Mouse (Mus musculus): ENCODE measurements around the gene Pnn. TPM values are rescaled to one million over a fixed set of nuclear protein-coding genes. Genes with fewer than 3 reads are reported as not detected.

Pnn gene
- total RNA-seq, 2 experiments from 2014 or later: 15.0 to 15.8 TPM

GRCm38 (mm10) chr12:59074052-59074451, 7.4 kb downstream of the Pnn start:
- DNase-seq: no peak

GRCm38 (mm10) chr12:59076996-59077395, 10.3 kb downstream of the Pnn start:
- no peak for DNase-seq

- DNase-seq: no peak
Measured at GRCm38 (mm10) chr12:59077883-59078282, 11.2 kb downstream of the Pnn start.

- DNase-seq: no peak
Measured at GRCm38 (mm10) chr12:59080461-59080860, 13.8 kb downstream of the Pnn start.

- no peak for DNase-seq
Measured at GRCm38 (mm10) chr12:59084446-59084845, 17.8 kb downstream of the Pnn start.

- no peak for DNase-seq
Measured at GRCm38 (mm10) chr12:59086171-59086570, 19.5 kb downstream of the Pnn start.

- no peak for DNase-seq
Measured at GRCm38 (mm10) chr12:59093543-59093942, 26.9 kb downstream of the Pnn start.

GRCm38 (mm10) chr12:59095104-59096025, 28.7 kb downstream of the Pnn start, which contains the start of gene Mia2:
Gene Mia2 (plus strand): TSS chr12:59095799.
- no peak for DNase-seq

GRCm38 (mm10) chr12:59104771-59105170, 38.1 kb downstream of the Pnn start:
- no peak for DNase-seq

GRCm38 (mm10) chr12:59105914-59106313, 39.2 kb downstream of the Pnn start:
- DNase-seq: no peak

- DNase-seq: no peak
Measured at GRCm38 (mm10) chr12:59106491-59106890, 39.8 kb downstream of the Pnn start.

- no peak for DNase-seq
Measured at GRCm38 (mm10) chr12:59107926-59108325, 41.2 kb downstream of the Pnn start.

- no peak for DNase-seq
Measured at GRCm38 (mm10) chr12:59117184-59117583, 50.5 kb downstream of the Pnn start.

Other genes starting within 250 kb of the Pnn start
- gene Sec23a, start 54.9 kb upstream of the Pnn start, total RNA-seq (2021): 10 to 100 TPM; 44.4 to 46.0 TPM
- 1 to 10 TPM; 3.8 to 4.4 TPM for gene Gemin2, start 53.5 kb upstream of the Pnn start, total RNA-seq (2021)
- 10 to 100 TPM; 35.4 to 45.8 TPM for gene Trappc6b, start 5.4 kb upstream of the Pnn start, total RNA-seq (2021)
- gene Mia2, start 28.9 kb downstream of the Pnn start, total RNA-seq (2021): 10 to 100 TPM; 88.3 to 97.4 TPM
- gene Fbxo33, start 152.8 kb downstream of the Pnn start, total RNA-seq (2021): 1 to 10 TPM; 3.1 to 3.3 TPM

All from gastrocnemius, postnatal 25 days (tissue).